Mouse (Mus musculus): ENCODE measurements around the gene Six4. TPM values are rescaled to one million over a fixed set of nuclear protein-coding genes. Genes with fewer than 3 reads are reported as not detected.
"Not testable (repeated sequence)": the region's sequence is repeated elsewhere in the genome, so short reads cannot be mapped to it uniquely, and the experiment has no call there.

Gene Six4
- total RNA-seq (2021) = 10 to 100 TPM in 1 of 2 experiments, 1 to 10 TPM in 1; 8.6 to 11.3 TPM
- long read RNA-seq, experiment 1, full-length matches to known transcripts = 1 of 8 reads
- long read RNA-seq, experiment 1, partial matches to known transcripts = 0 of 8 reads
- long read RNA-seq, experiment 1, other reads (novel, unspliced or antisense) = 7 of 8 reads
- long read RNA-seq, experiment 2, full-length matches to known transcripts = 5 of 13 reads
- long read RNA-seq, experiment 2, partial matches to known transcripts = 1 of 13 reads
- long read RNA-seq, experiment 2, other reads (novel, unspliced or antisense) = 7 of 13 reads

DNA sequence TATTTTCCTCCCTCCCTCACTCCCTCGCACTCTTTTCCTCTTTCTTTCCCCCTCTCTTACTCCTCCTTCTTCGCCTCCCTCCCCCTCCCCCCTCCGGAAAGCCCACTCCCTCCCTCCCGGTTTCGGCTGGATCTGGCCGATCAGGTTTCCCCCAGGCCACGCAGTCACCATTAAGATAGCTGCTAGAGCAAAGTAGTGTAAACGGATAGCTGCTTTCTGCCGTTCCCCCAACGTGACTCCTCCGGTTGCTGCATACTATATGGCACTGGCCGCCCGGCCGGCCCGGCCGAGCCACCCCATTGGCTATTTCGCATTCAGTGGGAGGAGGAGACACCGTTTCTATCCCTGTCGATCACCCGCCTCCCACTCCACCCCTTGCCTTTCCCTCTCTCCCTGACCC lies at the start of gene Six4:
TSS of gene Six4 (minus strand) at position 261 of the 400 bp plus-strand sequence.
- DNase-seq = peak; percentile 68

GRCm38 (mm10) chr12:73162408-73163181 lies 49.3 kb upstream of the Six4 start:
- no peak for DNase-seq

- no peak for DNase-seq
These were observed 47.1 kb upstream of the Six4 start for GRCm38 (mm10) chr12:73160341-73160740.

DNA sequence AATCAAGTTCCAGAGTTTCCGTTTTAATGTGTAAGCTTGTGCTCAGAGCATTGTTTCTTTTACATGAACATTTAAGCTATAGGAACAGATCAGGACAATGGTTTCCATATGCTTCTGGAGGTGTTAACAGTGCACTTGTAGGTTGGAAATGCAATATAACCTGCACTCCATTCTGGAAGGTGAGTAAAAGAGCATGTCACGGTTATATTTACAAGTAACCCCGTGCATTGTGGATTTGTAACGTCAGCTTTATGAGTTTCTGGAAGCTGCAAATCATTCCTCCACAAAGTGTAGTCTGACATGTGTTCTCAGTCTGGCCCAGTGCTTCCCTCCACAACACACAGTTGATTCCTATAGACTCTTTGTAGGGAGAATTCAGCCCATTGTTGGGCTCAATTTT lies 40.9 kb upstream of the Six4 start:
- no peak for DNase-seq

DNA sequence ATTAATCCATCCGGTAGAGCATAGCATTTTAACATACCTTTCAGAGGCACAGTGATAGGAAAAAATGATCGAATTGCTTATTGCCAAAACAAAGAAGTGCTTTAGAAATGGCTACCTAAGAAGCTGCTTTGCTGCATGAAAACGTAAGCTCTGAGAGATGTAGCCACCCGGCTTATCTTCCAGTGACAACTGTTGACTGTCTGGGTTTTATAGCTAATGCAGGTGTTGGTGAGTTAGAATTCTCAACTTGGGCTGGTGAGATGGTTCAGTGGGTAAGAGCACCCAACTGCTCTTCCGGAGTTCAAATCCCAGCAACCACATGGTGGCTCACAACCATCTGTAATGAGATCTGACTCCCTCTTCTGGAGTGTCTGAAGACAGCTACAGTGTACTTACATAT lies 37.8 kb upstream of the Six4 start:
- not testable (repeated sequence) for DNase-seq

DNA sequence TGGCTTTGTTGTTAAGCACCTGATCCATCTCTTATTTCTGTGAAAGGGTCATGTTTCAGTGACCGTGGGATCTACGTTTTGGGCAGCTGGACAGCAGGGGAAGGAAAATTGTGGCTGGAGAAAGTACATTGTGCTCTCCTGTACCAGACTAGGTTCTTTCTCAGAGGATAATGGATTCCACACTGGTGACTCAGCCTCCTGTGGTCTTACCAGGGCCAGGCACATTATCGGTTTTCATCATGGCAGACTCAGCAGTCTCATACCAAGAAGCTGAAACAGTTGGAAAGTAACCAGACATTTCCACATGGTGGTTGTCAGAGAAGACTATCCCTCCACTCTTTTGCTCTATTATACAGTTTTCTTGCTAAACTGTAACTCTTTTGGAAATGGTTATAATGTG lies 34.0 kb upstream of the Six4 start:
- DNase-seq = no peak

DNA sequence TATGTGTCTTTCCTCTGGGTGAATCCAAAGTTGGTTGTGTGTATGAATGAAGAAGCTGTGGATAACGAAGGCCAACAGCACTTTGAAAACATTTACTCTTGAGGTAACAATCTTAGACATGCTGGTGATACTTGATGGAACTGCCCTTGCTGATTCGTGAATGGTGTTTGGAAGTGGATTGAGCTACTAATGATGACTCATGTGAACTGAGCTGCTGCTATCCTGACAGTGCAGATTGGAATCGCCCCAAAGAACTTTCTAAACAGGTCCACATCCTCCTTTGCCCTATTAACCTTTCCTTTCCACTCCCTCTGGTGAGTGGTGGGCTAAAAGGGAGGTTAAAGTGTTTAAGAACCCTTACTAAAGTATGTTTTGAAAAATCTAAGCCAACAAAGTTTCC lies 27.5 kb upstream of the Six4 start:
- DNase-seq = no peak

DNA sequence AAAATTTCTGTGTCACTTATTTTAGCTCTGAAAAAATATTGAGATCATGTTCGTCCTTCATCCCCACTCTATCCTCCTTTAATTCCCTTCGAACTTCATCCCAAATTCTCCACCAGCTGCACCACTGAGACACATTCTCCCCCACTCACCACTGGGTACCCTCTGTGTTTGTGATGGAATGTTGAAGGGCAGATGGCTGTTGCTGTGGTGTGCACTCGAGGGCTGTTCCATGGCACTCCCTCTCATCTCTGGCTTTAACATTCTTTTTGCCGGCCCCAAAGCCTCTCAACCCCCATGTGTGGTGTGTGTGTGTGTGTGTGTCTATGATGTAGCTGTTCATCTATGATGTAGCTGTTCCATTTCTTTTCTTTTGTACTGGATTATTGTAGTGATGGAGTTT lies 12.0 kb upstream of the Six4 start:
- no peak for DNase-seq

DNA sequence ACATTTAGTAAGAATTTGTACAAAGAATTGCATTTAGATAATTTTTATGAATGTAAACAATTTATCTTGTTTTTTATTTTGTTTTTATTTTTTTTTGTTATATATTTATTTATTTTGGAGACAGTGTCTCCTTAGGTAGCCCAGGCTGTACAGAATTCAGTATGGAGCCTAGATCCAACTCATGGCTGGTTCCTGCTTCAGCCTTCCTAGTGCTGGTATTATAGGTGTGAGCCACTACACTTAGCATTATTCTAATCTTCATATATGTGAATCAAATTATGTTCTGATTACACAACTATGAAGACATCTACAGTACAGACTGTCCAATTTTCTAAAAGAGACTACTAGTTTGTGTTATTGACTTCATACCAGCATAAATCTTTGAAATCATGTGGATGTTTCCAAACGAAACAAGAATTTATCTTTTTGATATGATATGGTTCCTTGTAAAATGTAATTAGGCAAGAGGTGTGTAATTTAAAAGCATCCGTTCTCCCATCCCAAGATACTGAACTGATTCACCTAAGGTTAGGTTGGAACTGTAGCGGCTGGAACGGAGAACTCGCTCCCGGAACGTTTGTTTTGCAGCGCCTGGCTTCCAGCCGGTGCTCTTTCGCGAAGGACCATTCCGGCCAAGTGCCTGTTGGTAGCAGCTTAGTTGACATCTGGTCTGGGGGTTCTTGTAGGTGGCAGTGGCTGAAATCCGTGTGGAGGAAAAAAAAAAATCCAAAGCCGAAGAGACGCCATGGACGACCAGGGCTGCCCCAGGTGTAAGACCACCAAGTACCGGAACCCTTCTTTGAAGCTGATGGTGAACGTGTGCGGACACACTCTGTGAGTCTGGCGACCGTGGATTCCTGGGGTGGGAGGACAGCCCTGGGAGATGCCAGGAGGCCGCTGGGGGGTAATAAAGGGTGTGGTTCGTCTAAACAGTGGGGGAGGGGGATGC lies 10.1 kb upstream of the Six4 start, which contains the start of gene Mnat1:
TSS of gene Mnat1 (plus strand) at position 625 of the 949 bp plus-strand sequence.
- DNase-seq = peak; percentile 80

DNA sequence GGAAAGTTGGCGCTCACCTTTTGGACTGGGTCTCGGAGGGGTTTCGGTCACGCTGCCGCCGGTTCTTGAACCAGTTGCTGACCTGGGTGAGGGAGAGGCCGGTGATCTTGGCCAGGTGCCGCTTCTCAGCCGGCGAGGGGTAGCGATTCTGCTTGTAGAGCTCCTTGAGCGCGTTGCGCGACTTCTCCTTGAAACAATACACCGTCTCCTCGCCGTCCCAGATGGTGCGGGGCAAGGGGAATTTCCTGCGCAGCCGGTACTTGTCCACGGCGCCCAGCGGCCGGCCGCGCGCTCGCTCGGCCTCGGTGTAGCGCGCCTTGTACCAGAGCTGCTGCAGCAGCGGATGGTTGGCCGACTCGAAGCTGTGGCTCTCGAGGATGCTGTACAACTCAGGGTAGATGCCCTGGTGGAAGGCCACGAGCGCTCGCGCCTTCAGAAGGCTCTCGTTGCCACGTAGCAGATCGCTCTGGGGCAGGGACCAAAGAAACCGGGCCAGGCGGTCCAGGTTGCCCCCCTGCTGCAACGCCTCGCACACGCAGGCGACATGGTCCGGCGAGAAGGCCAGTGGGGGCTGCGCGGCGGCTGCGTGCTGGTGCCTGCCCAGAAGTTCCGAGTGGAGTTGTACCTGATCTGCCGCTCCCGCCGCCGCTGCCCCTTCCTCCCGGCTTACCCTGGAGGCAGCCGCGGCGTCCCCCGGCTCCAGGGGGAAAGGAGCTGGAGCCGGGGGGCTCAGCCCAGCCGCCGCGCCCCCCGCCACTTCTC lies 749 bp downstream of the Six4 start:
- DNase-seq = peak; percentile 62

DNA sequence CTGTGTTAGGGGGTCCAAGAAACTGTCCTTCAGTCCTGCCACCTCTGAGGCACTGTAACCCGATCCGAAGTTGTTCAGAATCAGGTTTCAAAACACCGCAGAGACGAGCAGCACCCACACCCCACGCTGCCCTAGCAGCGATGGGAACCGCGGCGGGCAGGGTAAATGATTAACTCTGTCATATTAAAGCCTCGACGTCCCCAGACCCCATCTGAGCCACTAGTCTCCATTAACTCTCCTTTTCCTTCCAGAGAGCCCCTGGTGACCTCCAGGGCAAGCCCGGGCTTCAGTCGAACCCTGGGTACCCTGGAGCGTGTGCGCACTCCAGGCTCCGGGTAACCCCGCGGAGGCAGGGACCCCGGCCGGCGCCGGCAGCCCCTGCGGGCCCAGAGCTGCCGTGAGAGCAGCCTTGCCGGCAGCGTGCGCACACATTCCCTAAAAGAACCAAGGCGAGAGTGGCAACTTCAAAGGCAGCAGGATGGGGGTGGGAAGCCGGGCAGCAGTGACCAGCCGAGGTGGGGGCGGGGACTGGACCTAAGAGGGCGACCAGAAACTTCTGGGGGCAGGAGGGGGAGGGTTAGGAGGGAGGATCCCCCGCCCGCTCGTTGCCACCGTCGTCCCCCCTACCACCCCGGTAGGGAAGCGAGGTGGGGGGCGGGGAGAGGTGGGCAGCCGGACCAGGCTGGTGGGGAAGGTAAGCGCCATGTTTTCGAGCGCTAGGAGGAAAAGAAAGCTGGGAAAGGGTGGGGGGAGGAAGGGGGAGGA lies 1.5 kb downstream of the Six4 start:
- DNase-seq = peak; percentile 58

GRCm38 (mm10) chr12:73110431-73111111 lies 2.7 kb downstream of the Six4 start:
- DNase-seq = peak; percentile 21

- no peak for DNase-seq
These were observed 5.4 kb downstream of the Six4 start for GRCm38 (mm10) chr12:73107821-73108220.

DNA sequence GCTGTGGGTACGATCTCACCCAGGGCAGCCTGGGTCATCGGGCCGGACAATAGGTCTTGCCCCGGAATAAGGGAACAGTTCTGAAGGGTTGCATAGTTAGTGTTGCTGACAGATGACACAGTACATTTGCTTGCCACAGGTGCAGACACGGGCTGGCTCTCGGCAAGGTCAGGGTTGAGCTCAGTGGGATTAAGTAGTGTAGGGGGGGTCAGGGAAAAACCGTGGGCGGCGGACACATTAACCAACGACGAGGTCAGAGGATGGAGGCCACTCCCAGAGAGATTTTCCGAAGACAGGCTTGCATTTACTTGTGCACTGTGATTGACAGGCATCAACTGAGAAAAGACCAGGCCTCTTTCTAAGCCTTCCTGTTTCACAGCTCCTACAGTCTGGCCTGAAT lies 9.5 kb downstream of the Six4 start:
- DNase-seq = no peak

DNA sequence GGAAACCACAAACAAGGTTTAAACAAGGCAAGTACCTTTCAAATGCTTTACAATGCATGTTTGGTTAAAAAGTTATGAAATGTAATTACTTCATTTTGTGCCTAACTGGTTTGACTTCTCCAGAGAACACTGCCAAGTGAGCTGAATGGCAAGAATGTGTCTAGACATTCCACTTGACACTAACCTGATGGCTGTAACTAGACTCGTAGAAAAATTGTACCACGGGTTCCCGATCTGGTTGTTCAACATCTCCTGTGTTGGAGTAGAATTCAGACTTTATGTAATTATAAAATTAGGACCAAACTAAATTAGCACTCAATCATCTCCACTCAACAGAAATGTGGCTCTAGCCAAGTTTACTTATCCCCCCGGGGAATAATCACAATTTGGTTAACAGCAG lies 14.7 kb downstream of the Six4 start:
- DNase-seq = no peak

DNA sequence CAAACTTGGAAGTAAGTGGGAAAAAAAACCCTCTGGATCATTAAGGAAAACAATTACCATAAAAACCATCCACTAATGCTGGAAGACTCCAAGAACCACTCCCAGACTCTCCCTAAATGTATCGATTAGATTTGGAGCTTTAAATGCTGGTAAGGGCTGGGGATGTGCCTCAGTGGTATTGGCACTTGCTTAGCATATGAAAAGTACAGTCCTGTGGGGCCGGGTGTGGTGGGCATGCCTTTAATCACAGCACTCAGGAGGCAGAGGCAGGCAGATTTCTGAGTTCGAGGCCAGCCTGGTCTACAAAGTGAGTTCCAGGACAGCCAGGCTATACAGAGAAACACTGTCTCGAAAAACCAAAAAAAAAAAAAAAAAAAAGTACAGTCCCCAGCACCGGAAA lies 17.1 kb downstream of the Six4 start:
- not testable (repeated sequence) for DNase-seq

DNA sequence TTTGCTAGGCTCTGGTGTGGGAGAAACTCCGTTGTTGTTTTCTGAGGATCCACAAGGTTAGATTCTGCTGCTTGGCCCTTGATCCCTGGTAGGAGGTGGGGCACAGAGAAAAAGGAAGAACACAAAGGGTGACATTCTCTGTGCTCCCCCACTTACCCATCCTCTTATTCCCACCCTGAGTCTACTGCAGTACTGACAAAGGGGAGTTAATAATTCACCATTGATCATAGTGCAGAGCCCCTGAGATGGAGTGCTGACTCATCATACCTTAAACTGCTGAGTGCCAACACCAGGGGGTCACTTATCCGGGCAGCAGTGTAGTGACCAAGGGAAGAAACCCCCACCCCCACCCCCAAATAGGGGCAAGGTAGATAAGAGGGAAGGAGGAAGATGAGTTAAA lies 18.7 kb downstream of the Six4 start:
- no peak for DNase-seq

DNA sequence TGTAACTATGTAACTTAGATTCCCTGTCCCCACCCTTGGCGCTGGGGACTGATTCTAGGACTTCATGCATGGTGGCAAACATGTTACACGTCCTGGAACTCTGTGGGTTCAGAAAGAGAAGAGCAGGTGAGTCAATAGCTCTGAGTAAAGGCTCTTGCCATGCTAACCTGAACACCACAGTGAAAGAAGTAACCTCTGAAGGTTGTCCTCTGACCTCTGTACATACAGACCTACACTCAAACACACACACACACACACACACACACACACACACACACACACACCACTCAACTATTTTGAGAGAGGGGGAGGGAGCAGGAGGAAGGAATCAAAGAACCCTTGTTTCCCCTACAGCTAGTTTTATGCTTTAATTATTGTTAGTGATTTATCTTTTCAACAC lies 19.1 kb downstream of the Six4 start:
- no peak for DNase-seq

- no peak for DNase-seq
These were observed 22.5 kb downstream of the Six4 start for GRCm38 (mm10) chr12:73090672-73091335.

DNA sequence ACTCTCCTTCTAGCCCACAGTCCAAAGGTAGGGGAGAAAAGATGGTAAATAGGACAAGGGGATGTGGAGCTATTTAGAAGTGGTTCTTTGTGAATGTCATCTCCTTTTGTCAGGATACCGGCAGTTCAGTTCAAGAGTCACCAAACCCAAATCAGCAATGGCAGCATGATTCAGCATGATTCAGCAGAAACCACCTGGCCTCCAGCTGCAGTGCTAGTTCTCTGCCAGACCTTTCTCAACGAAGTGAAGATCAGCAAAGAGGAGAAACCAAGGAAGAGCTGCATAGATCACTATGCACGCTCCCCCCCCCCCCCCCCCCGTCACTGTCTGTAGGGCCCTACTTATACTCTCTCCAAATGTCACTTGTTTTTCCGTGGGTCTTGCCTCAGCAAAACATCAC lies 24.3 kb downstream of the Six4 start:
- DNase-seq = no peak
